Mouse (Mus musculus): Measurements from ENCODE around the gene Rpl31.

DNA sequence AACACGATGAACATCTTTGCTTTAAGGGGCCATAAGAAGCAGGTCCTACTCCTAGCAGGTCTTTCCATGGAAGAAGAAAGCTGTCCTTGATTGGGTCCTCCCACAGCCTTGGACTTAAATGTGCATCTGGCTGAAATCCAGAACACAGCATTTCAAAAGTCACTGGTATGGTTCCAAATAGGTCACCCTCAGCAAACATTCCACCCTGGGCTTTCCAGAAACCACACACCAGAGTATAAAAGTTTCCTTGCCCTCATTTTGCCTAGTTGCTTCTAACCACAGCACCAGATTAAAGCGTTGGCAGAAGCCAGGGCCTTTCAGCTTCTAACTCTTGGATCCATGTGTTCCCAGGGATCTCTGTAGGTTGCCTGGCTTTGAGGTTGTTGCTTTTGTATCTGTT lies 49.7 kb upstream of the Rpl31 start:
- TF ChIP-seq CHD2 (IDR thresholded peaks at IDR 0.05; ENCODE audit: low read depth, low read length) = no peak
- TF ChIP-seq HCFC1 (IDR thresholded peaks at IDR 0.05; ENCODE audit: borderline replicate concordance, insufficient read depth, low read length) = no peak
- no peak for TF ChIP-seq ZC3H11A (IDR thresholded peaks at IDR 0.05; ENCODE audit: borderline replicate concordance, low read depth, low read length)
- no peak for TF ChIP-seq MAFK (IDR thresholded peaks at IDR 0.05; ENCODE audit: insufficient read depth, low read depth, low read length)
